In genomic region chr17:80904061-80904460, GRCm38 (mm10) we compare ENCODE assay signal across 16 mouse cellular contexts. TPM values are rescaled to one million over a fixed set of nuclear protein-coding genes. Genes with fewer than 3 reads are reported as not detected.
DNase-seq lines count a peak whose midpoint lies in the region; ATAC-seq and TF ChIP-seq lines count a peak whose summit lies in the region.
"Had no signal": no experiment of that assay in that cellular context is flagged by ENCODE, and none has a peak within 500 bp of the region (broad histone marks: within the 10 kb centered on the region; RNA-seq: fewer than 3 reads in every experiment).

No protein-coding gene starts in this region.

- peak; percentile 60; the same call in 1 of the 2 replicates for ATAC-seq in kidney, embryonic 14.5 days (ENCODE audit: low FRiP score, low TSS enrichment)
- 0 out of 2 replicates have a peak, but pooled peaks have one; percentile 32 for ATAC-seq in hindbrain, embryonic 12.5 days (ENCODE audit: low FRiP score)
- peak; percentile 77 for ATAC-seq in hindbrain, embryonic 15.5 days (ENCODE audit: low FRiP score, low read depth)
- ATAC-seq in neural tube, embryonic 13.5 days (ENCODE audit: low read depth), result peak; percentile 76

- intact Hi-C loops in gastrocnemius, adult 2 months (cut with DNase I), result no loop called here

- no peaks in the 10 kb centered on the region for H3K27me3 ChIP-seq in kidney, embryonic 14.5 days (ENCODE audit: control insufficient read depth, insufficient read depth, low read length)
- no peaks in the 10 kb centered on the region for H3K27me3 ChIP-seq in hindbrain, embryonic 12.5 days
- H3K27me3 ChIP-seq in hindbrain, embryonic 15.5 days, result no peaks in the 10 kb centered on the region
- H3K27me3 ChIP-seq in neural tube, embryonic 13.5 days, result no peaks in the 10 kb centered on the region
- H3K27me3 ChIP-seq: embryonic facial prominence, embryonic 15.5 days; forebrain, embryonic 12.5 days; limb, embryonic 15.5 days had no signal

- no peaks in the 10 kb centered on the region for H3K9me3 ChIP-seq in kidney, embryonic 14.5 days (ENCODE audit: control insufficient read depth, low read length)
- no peaks in the 10 kb centered on the region for H3K9me3 ChIP-seq in hindbrain, embryonic 12.5 days (replicated peaks)
- H3K9me3 ChIP-seq in hindbrain, embryonic 15.5 days, result no peaks in the 10 kb centered on the region
- H3K9me3 ChIP-seq in neural tube, embryonic 13.5 days, result no peaks in the 10 kb centered on the region
- H3K9me3 ChIP-seq: embryonic facial prominence, embryonic 15.5 days; forebrain, embryonic 12.5 days; limb, embryonic 15.5 days had no signal

- 55% methylated on average over 5 of the region's 5 CpGs for WGBS in kidney, embryonic 14.5 days
- WGBS in hindbrain, embryonic 12.5 days, result 68% methylated on average over 5 of the region's 5 CpGs
- WGBS in hindbrain, embryonic 15.5 days, result 43% methylated on average over 5 of the region's 5 CpGs
- WGBS in neural tube, embryonic 13.5 days, result 64% methylated on average over 5 of the region's 5 CpGs

- no peak for TF ChIP-seq CTCF in gastrocnemius, adult 2 months (IDR thresholded peaks at IDR 0.05)

- H3K9ac ChIP-seq in kidney, embryonic 14.5 days (ENCODE audit: low read depth, low read length), result no peak overlapping the region
- no peak overlapping the region for H3K9ac ChIP-seq in hindbrain, embryonic 12.5 days
- H3K9ac ChIP-seq in hindbrain, embryonic 15.5 days, result no peak overlapping the region
- H3K9ac ChIP-seq in neural tube, embryonic 13.5 days, result no peak overlapping the region
- H3K9ac ChIP-seq: embryonic facial prominence, embryonic 15.5 days; forebrain, embryonic 12.5 days; limb, embryonic 15.5 days had no signal

- no peak overlapping the region for H3K27ac ChIP-seq in kidney, embryonic 14.5 days (ENCODE audit: low read depth, low read length)
- no peak overlapping the region for H3K27ac ChIP-seq in hindbrain, embryonic 12.5 days
- H3K27ac ChIP-seq in hindbrain, embryonic 15.5 days (replicated peaks), result 0 out of 2 replicates have a peak overlapping the region, but pooled peaks have one; percentile 26
- peak overlapping the region; percentile 33; the same call in 1 of the 2 replicates for H3K27ac ChIP-seq in neural tube, embryonic 13.5 days (replicated peaks)
- no peak overlapping the region for H3K27ac ChIP-seq in gastrocnemius, adult 2 months
- H3K27ac ChIP-seq: embryonic facial prominence, embryonic 15.5 days; forebrain, embryonic 12.5 days; limb, embryonic 15.5 days had no signal

- peaks cover 18% of the 10 kb centered on the region for H3K4me1 ChIP-seq in kidney, embryonic 14.5 days (ENCODE audit: control insufficient read depth, insufficient read depth, low read length)
- peaks cover 16% of the 10 kb centered on the region; the same call in 1 of the 2 replicates for H3K4me1 ChIP-seq in hindbrain, embryonic 12.5 days
- H3K4me1 ChIP-seq in hindbrain, embryonic 15.5 days (replicated peaks), result peaks cover 29% of the 10 kb centered on the region
- H3K4me1 ChIP-seq in neural tube, embryonic 13.5 days (replicated peaks), result peaks cover 28% of the 10 kb centered on the region

- no peak for DNase-seq in kidney, adult 8-10 months
- DNase-seq in gastrocnemius, adult 2 months, result no peak
- no peak for DNase-seq in thymus, postnatal 36 days
- DNase-seq: cerebellum, adult 2 months; heart, postnatal 10 days; lung, adult 18-20 months; lung, postnatal 36 days; right cerebral cortex, postnatal 25 days had no signal

- no peaks in the 10 kb centered on the region for H3K36me3 ChIP-seq in kidney, embryonic 14.5 days (ENCODE audit: control insufficient read depth, insufficient read depth, low read length)
- no peaks in the 10 kb centered on the region for H3K36me3 ChIP-seq in hindbrain, embryonic 12.5 days
- H3K36me3 ChIP-seq in hindbrain, embryonic 15.5 days, result no peaks in the 10 kb centered on the region
- H3K36me3 ChIP-seq in neural tube, embryonic 13.5 days, result no peaks in the 10 kb centered on the region
- H3K36me3 ChIP-seq: embryonic facial prominence, embryonic 15.5 days; forebrain, embryonic 12.5 days; G1E; limb, embryonic 15.5 days had no signal

- H3K4me3 ChIP-seq in kidney, embryonic 14.5 days (ENCODE audit: low read length), result no peak overlapping the region
- H3K4me3 ChIP-seq in hindbrain, embryonic 12.5 days, result no peak overlapping the region
- no peak overlapping the region for H3K4me3 ChIP-seq in hindbrain, embryonic 15.5 days
- H3K4me3 ChIP-seq in neural tube, embryonic 13.5 days, result no peak overlapping the region
- H3K4me3 ChIP-seq in gastrocnemius, adult 2 months, result no peak overlapping the region
- H3K4me3 ChIP-seq: embryonic facial prominence, embryonic 15.5 days; forebrain, embryonic 12.5 days; limb, embryonic 15.5 days had no signal

- H3K4me2 ChIP-seq in kidney, embryonic 14.5 days (replicated peaks; ENCODE audit: low read depth, low read length), result no peak overlapping the region
- H3K4me2 ChIP-seq in hindbrain, embryonic 12.5 days (replicated peaks), result no peak overlapping the region
- H3K4me2 ChIP-seq in hindbrain, embryonic 15.5 days, result no peak overlapping the region
- no peak overlapping the region for H3K4me2 ChIP-seq in neural tube, embryonic 13.5 days
- H3K4me2 ChIP-seq: embryonic facial prominence, embryonic 15.5 days; forebrain, embryonic 12.5 days; limb, embryonic 15.5 days had no signal

RNA-seq across cellular contexts. Expression of gene Tmem178, which starts 40.4 kb away (rescaled TPM):
- 10.8 and 11.7 TPM in 2 replicates for polyA plus RNA-seq in kidney, embryonic 14.5 days (2014; fragmentation: Nextera tagmentation; extraction: Ambion mirVana)
- polyA plus RNA-seq in hindbrain, embryonic 12.5 days (2016; fragmentation: Nextera tagmentation; extraction: Ambion mirVana), result 23.1 and 23.7 TPM in 2 replicates
- 31.1 and 32.9 TPM in 2 replicates for polyA plus RNA-seq in hindbrain, embryonic 15.5 days (2015; fragmentation: Nextera tagmentation; extraction: Ambion mirVana)
- polyA plus RNA-seq in neural tube, embryonic 13.5 days (2015; fragmentation: Nextera tagmentation; extraction: Ambion mirVana), result 36.5 and 41.6 TPM in 2 replicates
- under 1 TPM; 0.25 to 0.28 TPM for total RNA-seq in gastrocnemius, adult 2 months (2021)
- total RNA-seq: G1E had no signal
- polyA plus RNA-seq: G1E had no signal

Comparison
In these comparisons a context has a peak if more than half of its experiments do, and no peak if none do; other contexts are left out.
1. H3K27ac ChIP-seq: peak in hindbrain, embryonic 15.5 days (single experiment) and neural tube, embryonic 13.5 days (single experiment); none in kidney, embryonic 14.5 days (single experiment), hindbrain, embryonic 12.5 days (single experiment) and gastrocnemius, adult 2 months (single experiment).
2. Peak in every context shown above with its lines, with median percentiles within 50 percentile points of each other: ATAC-seq.